Comparison of ENCODE assay signal across 23 mouse cellular contexts in genomic region chr5:44416844-44417589, GRCm38 (mm10).
A peak's percentile ranks its signal among the peaks of the same experiment; 100 is the strongest.
DNase-seq lines count a peak whose midpoint lies in the region; ATAC-seq and TF ChIP-seq lines count a peak whose summit lies in the region.
"Had no signal": no experiment of that assay in that cellular context is flagged by ENCODE, and none has a peak within 500 bp of the region (broad histone marks: within the 10 kb centered on the region; RNA-seq: fewer than 3 reads in every experiment).

No protein-coding gene starts in this region.

- intact Hi-C loops in heart, postnatal 25 days (cut with DNase I), result no loop called here
- intact Hi-C loops in heart, postnatal 10 days (cut with DNase I), result no loop called here

- H3K36me3 ChIP-seq in forebrain, embryonic 14.5 days (ENCODE audit: control insufficient read depth, insufficient read depth, low read length), result no peaks in the 10 kb centered on the region
- H3K36me3 ChIP-seq in forebrain, embryonic 11.5 days (ENCODE audit: control insufficient read depth, insufficient read depth, low read length), result no peaks in the 10 kb centered on the region
- H3K36me3 ChIP-seq in forebrain, postnatal 0 days (ENCODE audit: insufficient read depth), result no peaks in the 10 kb centered on the region
- H3K36me3 ChIP-seq: G1E; hindbrain, embryonic 12.5 days; hindbrain, embryonic 15.5 days had no signal

- no peak overlapping the region for H3K27ac ChIP-seq in forebrain, embryonic 14.5 days (ENCODE audit: low read depth, low read length)
- H3K27ac ChIP-seq in forebrain, embryonic 11.5 days (ENCODE audit: low read depth, low read length), result no peak overlapping the region
- H3K27ac ChIP-seq in forebrain, postnatal 0 days (ENCODE audit: low read depth, low read length), result no peak overlapping the region
- H3K27ac ChIP-seq: hindbrain, embryonic 12.5 days; hindbrain, embryonic 15.5 days; kidney, postnatal 0 days had no signal

- H3K9ac ChIP-seq in forebrain, embryonic 14.5 days (ENCODE audit: low read length), result no peak overlapping the region
- H3K9ac ChIP-seq in forebrain, embryonic 11.5 days (ENCODE audit: low read length), result no peak overlapping the region
- H3K9ac ChIP-seq in forebrain, postnatal 0 days, result no peak overlapping the region
- H3K9ac ChIP-seq: hindbrain, embryonic 12.5 days; hindbrain, embryonic 15.5 days had no signal

- H3K9me3 ChIP-seq in forebrain, embryonic 14.5 days (replicated peaks; ENCODE audit: control insufficient read depth, low read length), result no peaks in the 10 kb centered on the region
- H3K9me3 ChIP-seq in forebrain, embryonic 11.5 days (ENCODE audit: control insufficient read depth, low read length), result no peaks in the 10 kb centered on the region
- H3K9me3 ChIP-seq in forebrain, postnatal 0 days (ENCODE audit: low read length), result no peaks in the 10 kb centered on the region
- H3K9me3 ChIP-seq: G1E; hindbrain, embryonic 12.5 days; hindbrain, embryonic 15.5 days had no signal

- no peak for TF ChIP-seq CTCF in forebrain, postnatal 0 days (IDR thresholded peaks at IDR 0.05; ENCODE audit: low read depth)

- no peaks in the 10 kb centered on the region for H3K27me3 ChIP-seq in forebrain, embryonic 14.5 days (replicated peaks; ENCODE audit: control insufficient read depth, insufficient read depth, low read length)
- no peaks in the 10 kb centered on the region for H3K27me3 ChIP-seq in forebrain, embryonic 11.5 days (ENCODE audit: control insufficient read depth, insufficient read depth, low read length)
- no peaks in the 10 kb centered on the region for H3K27me3 ChIP-seq in forebrain, postnatal 0 days (ENCODE audit: insufficient read depth, low read length)
- H3K27me3 ChIP-seq: CH12.LX; hindbrain, embryonic 12.5 days; hindbrain, embryonic 15.5 days had no signal

- no peak overlapping the region for H3K4me2 ChIP-seq in forebrain, embryonic 14.5 days (ENCODE audit: low read length)
- no peak overlapping the region for H3K4me2 ChIP-seq in forebrain, embryonic 11.5 days (ENCODE audit: low read depth, low read length, severe bottlenecking)
- no peak overlapping the region for H3K4me2 ChIP-seq in forebrain, postnatal 0 days (ENCODE audit: low read depth)
- H3K4me2 ChIP-seq: heart, embryonic 11.5 days; hindbrain, embryonic 12.5 days; hindbrain, embryonic 15.5 days had no signal

- H3K4me1 ChIP-seq in forebrain, embryonic 14.5 days (ENCODE audit: control insufficient read depth, insufficient read depth, low read length), result peaks cover 4% of the 10 kb centered on the region
- no peaks in the 10 kb centered on the region for H3K4me1 ChIP-seq in forebrain, embryonic 11.5 days (replicated peaks; ENCODE audit: control insufficient read depth, insufficient read depth, low read length)
- peaks cover 19% of the 10 kb centered on the region for H3K4me1 ChIP-seq in forebrain, postnatal 0 days (ENCODE audit: insufficient read depth)
- H3K4me1 ChIP-seq: hindbrain, embryonic 12.5 days had no signal

- DNase-seq in forebrain, embryonic 14.5 days (ENCODE audit: low spot score), result peak; percentile 47
- no peak for DNase-seq in forebrain, embryonic 11.5 days (ENCODE audit: low spot score)
- peak; percentile 29 to 50 for DNase-seq in heart, adult 18-20 months
- no peak for DNase-seq in heart, postnatal 25 days (ENCODE audit: low spot score)
- DNase-seq in heart, postnatal 10 days, result peak; percentile 17 to 25
- DNase-seq in heart, adult 11 months, result no peak
- DNase-seq in forebrain, postnatal 0 days, result peak; percentile 66
- no peak for DNase-seq in frontal cortex, adult 2 months (ENCODE audit: extremely low spot score in 1 of 2, low spot score in 1 of 2)
- DNase-seq: adrenal gland, adult 8-10 months; adrenal gland, postnatal 25 days; B cell, adult 2 months; cerebellum, adult 18-20 months; cerebellum, adult 9-10 months; cerebellum, postnatal 14 days; gastrocnemius, postnatal 14 days; kidney, adult 2 months had no signal

- WGBS in forebrain, embryonic 14.5 days, result 60% methylated on average over 4 of the region's 4 CpGs
- WGBS in forebrain, embryonic 11.5 days, result 88% methylated on average over 4 of the region's 4 CpGs
- 32% methylated on average over 4 of the region's 4 CpGs for WGBS in forebrain, postnatal 0 days

- peak; percentile 49; the same call in 1 of the 2 replicates for ATAC-seq in forebrain, embryonic 14.5 days
- ATAC-seq in forebrain, embryonic 11.5 days (replicated peaks; ENCODE audit: low FRiP score), result no peak
- ATAC-seq in forebrain, postnatal 0 days, result peak; percentile 67
- ATAC-seq: intestine, postnatal 0 days had no signal

- H3K4me3 ChIP-seq in forebrain, embryonic 14.5 days (ENCODE audit: low read depth, low read length), result no peak overlapping the region
- H3K4me3 ChIP-seq in forebrain, embryonic 11.5 days (ENCODE audit: low read depth, low read length), result no peak overlapping the region
- H3K4me3 ChIP-seq in forebrain, postnatal 0 days (ENCODE audit: low read depth, low read length), result no peak overlapping the region
- H3K4me3 ChIP-seq: hindbrain, embryonic 12.5 days; hindbrain, embryonic 15.5 days had no signal

Comparison
In these comparisons a context has a peak if more than half of its experiments do, and no peak if none do; other contexts are left out.
1. DNase-seq: peak in forebrain, embryonic 14.5 days (single experiment), heart, adult 18-20 months (2 of 2), heart, postnatal 10 days (2 of 2) and forebrain, postnatal 0 days (single experiment); none in forebrain, embryonic 11.5 days (single experiment), heart, postnatal 25 days (single experiment), heart, adult 11 months (single experiment) and frontal cortex, adult 2 months (0 of 2).